Mouse (Mus musculus): Measurements from ENCODE around the gene Kif3c.
A peak's percentile ranks its signal among the peaks of the same experiment; 100 is the strongest.

Kif3c gene

GRCm38 (mm10) chr12:3424179-3424578, 59.2 kb downstream of the Kif3c start:
- DNase-seq (ENCODE audit: low read depth, low spot score): no peak

- DNase-seq (ENCODE audit: low read depth, low spot score): peak; percentile 22
Measured at GRCm38 (mm10) chr12:3425375-3426341, 60.7 kb downstream of the Kif3c start.

- DNase-seq (ENCODE audit: low read depth, low spot score): peak; percentile 100
Measured at GRCm38 (mm10) chr12:3426530-3427034, 61.6 kb downstream of the Kif3c start, which contains the start of gene Asxl2. Gene Asxl2, plus strand, starts transcription at chr12:3426857.

- peak; percentile 64 for DNase-seq (ENCODE audit: low read depth, low spot score)
Measured at GRCm38 (mm10) chr12:3427067-3427889, 62.3 kb downstream of the Kif3c start.

- no peak for DNase-seq (ENCODE audit: low read depth, low spot score)
Measured at GRCm38 (mm10) chr12:3427891-3428775, 63.2 kb downstream of the Kif3c start.

- no peak for DNase-seq (ENCODE audit: low read depth, low spot score)
Measured at GRCm38 (mm10) chr12:3429681-3430442, 64.9 kb downstream of the Kif3c start.

GRCm38 (mm10) chr12:3430443-3430753, 65.5 kb downstream of the Kif3c start:
- DNase-seq (ENCODE audit: low read depth, low spot score): no peak

GRCm38 (mm10) chr12:3430985-3431384, 66.1 kb downstream of the Kif3c start:
- DNase-seq (ENCODE audit: low read depth, low spot score): no peak

- DNase-seq (ENCODE audit: low read depth, low spot score): no peak
Measured at GRCm38 (mm10) chr12:3433736-3434135, 68.8 kb downstream of the Kif3c start.

- DNase-seq (ENCODE audit: low read depth, low spot score): no peak
Measured at GRCm38 (mm10) chr12:3436446-3436845, 71.5 kb downstream of the Kif3c start.

- DNase-seq (ENCODE audit: low read depth, low spot score): no peak
Measured at GRCm38 (mm10) chr12:3437815-3438214, 72.9 kb downstream of the Kif3c start.

GRCm38 (mm10) chr12:3440916-3441315, 76.0 kb downstream of the Kif3c start:
- no peak for DNase-seq (ENCODE audit: low read depth, low spot score)

- no peak for DNase-seq (ENCODE audit: low read depth, low spot score)
Measured at GRCm38 (mm10) chr12:3441361-3441760, 76.4 kb downstream of the Kif3c start.

GRCm38 (mm10) chr12:3453554-3453953, 88.6 kb downstream of the Kif3c start:
- DNase-seq (ENCODE audit: low read depth, low spot score): no peak

Measured in mesoderm, embryonic 11.5 days (tissue).